Mouse (Mus musculus): ENCODE measurements around the gene Dnajc5. TPM values are rescaled to one million over a fixed set of nuclear protein-coding genes. Genes with fewer than 3 reads are reported as not detected.

The Dnajc5 gene
- polyA plus RNA-seq, 1 experiment from 2014 or later, result 84.4 TPM

DNA sequence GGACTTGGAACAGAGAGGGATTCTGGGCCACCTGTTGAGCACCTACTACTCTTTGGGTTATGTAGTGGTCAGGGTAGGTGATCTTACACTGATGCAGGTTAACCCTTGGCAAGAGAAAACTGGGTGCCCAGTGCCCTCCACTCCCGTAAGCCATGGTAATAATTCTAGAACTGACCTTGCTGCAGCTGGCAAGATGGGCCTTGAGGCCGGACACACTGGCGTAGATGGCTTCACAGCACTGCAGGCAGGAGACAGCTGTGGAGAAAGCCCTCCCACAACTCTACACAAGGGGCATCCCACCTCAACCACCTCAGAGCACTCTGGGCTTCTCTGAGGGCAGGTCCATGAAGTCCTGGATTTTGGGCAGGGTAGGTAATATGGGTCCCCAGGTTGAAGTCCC is 65.8 kb downstream of the Dnajc5 start:
- Histone ChIP-seq H3K4me2 (no peak overlapping the region), H3K27ac (no peak overlapping the region), H3K27me3 (no peaks in the 10 kb centered on the region), H3K4me1 (peaks cover 12% of the 10 kb centered on the region), H3K9me3 (replicated peaks) (no peaks in the 10 kb centered on the region), H3K9ac (no peak overlapping the region), H3K4me3 (replicated peaks) (no peak overlapping the region), H3K36me3 (peaks cover 79% of the 10 kb centered on the region)
- no peak for ATAC-seq (replicated peaks; ENCODE audit: low FRiP score)
- WGBS, result 89% methylated on average over 3 of the region's 3 CpGs

DNA sequence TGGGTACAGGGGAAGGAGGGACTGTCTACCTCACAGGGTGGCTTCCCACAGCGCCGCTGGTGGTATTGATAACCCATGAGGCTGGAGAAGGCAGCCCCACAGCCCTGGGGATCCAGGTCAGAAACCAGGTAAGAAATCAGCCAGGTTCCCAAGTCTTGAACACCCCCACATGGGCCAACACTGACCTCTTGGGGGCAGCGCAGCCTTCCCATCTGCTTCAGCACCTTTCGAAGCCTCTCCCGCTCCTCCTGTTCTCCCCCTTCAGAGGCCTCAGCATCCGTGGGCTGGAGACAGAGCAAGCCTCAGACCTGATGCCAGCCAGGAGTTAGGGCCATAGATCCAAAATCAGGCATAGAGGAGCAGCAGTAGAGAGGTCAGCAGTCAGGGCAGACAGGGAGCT is 67.5 kb downstream of the Dnajc5 start:
- ATAC-seq (replicated peaks; ENCODE audit: low FRiP score), result no peak
- Histone ChIP-seq H3K4me1 (peaks cover 13% of the 10 kb centered on the region), H3K36me3 (peaks cover 77% of the 10 kb centered on the region)

DNA sequence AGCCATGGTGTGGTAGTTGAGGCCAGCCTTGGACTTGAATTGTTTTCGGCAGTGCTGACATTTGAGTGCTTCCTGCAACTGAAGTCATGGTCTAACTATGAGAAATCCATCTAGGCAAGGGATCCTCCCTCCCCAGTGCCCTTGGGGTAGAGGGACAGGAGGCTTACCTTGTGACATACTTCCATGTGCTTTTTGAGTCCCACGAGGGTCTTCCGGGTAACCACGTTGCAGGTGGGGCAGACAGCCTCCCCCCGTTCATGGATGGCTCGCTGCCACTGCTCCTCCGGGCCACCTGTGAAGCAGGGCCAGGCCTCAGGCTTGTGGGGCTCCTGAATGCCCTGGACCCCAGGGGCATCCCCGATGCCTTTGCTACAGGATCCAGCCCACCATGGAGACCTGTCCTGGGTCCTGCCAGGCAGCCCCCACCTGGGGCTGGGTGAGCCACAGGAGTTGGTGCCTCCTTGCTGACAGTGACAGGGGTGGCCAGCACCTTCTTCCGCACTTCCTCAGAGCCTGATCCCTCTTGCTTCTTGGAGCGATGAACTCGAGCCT is 68.0 kb downstream of the Dnajc5 start:
- Histone ChIP-seq H3K4me1 (peaks cover 18% of the 10 kb centered on the region), H3K9me3 (replicated peaks) (no peaks in the 10 kb centered on the region), H3K27me3 (no peaks in the 10 kb centered on the region), H3K9ac (no peak overlapping the region), H3K36me3 (peaks cover 76% of the 10 kb centered on the region), H3K4me3 (replicated peaks) (no peak overlapping the region), H3K27ac (no peak overlapping the region), H3K4me2 (no peak overlapping the region)
- no peak for ATAC-seq (replicated peaks; ENCODE audit: low FRiP score)
- WGBS, result 87% methylated on average over 11 of the region's 11 CpGs

More for the DNA sequence above, 67.5 kb downstream of the Dnajc5 start:
- H3K27ac ChIP-seq, result no peak overlapping the region
- H3K4me2 ChIP-seq, result no peak overlapping the region
- no peaks in the 10 kb centered on the region for H3K27me3 ChIP-seq
- H3K9me3 ChIP-seq (replicated peaks), result no peaks in the 10 kb centered on the region
- no peak overlapping the region for H3K4me3 ChIP-seq (replicated peaks)
- no peak overlapping the region for H3K9ac ChIP-seq
- 79% methylated on average over 6 of the region's 6 CpGs for WGBS

DNA sequence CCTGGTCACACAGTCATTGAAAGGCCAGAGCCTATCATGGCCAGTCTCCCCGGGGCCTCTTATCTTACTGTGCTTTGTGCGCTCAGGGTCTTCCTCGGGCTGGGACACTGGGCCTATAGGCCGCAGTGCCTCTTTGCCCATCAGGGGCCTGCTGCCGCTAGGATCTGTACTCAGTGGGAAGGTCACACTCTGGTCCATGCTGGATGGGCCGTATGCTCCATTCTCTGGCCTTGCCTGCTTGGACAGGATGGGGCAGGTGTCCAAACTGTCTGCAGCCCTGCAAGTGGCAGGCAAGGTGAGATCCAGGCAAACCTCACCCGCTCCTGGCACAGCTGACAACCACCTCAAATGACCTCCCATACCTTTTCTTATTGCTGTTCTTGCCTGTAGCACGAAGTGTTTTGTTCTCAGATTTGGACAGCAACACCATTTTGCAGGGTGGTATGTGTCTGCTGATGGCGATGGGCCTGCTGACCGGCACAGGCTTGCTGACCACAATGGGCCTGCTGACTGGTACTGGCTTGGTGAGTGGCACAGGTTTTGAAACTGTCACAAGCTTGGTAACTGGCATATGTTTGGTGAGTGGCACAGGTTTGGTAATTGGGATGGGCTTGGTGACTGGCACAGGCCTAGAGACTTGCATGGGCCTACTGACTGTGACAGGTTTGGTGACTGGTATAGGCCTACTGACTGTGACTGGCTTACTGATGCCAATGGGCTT is 68.9 kb downstream of the Dnajc5 start:
- Histone ChIP-seq H3K4me1 (peaks cover 19% of the 10 kb centered on the region), H3K4me2 (no peak overlapping the region), H3K9ac (no peak overlapping the region), H3K27ac (no peak overlapping the region), H3K36me3 (peaks cover 67% of the 10 kb centered on the region), H3K27me3 (no peaks in the 10 kb centered on the region), H3K9me3 (replicated peaks) (no peaks in the 10 kb centered on the region), H3K4me3 (replicated peaks) (no peak overlapping the region)
- 90% methylated on average over 10 of the region's 10 CpGs for WGBS
- ATAC-seq (replicated peaks; ENCODE audit: low FRiP score), result no peak

DNA sequence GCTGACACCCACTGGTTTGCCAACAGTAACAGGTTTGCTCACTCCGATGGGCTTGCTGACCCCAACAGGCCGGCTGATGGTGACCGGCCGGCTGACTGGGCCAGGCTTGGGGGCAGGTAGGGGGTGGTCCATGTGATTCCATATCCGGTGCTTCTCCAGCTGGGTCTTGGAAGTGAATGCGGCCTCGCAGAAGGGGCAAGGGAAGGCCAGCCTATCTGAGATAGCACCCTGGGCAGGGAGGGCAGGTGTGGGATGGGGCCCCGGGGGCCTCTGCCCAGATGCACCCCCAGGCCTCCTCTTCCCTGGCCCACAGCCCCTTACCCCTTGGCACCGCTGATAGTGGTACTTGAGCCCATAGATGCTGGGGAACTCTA is 69.4 kb downstream of the Dnajc5 start:
- ATAC-seq (replicated peaks; ENCODE audit: low FRiP score), result no peak
- 95% methylated on average over 9 of the region's 9 CpGs for WGBS
- peaks cover 61% of the 10 kb centered on the region for H3K36me3 ChIP-seq

DNA sequence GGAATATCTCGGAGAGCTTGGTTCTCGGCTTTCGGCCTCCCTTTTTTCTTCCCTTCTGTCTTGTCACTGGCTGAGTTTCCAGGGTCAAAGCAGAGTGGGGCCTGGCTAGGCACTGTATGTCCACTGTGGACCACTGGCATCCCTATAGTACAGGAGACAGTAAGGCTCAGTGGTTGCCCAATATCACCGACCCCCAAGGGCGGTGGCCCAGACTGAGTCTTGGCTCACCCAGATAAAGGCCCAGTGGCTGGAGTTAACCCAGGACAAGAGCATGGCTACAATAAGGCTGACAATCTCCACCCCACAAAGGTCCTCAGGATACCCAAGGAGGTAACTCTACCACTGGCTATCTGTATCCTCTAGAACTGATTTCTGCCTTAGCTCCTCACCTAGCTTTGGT is 70.2 kb downstream of the Dnajc5 start:
- H3K4me2 ChIP-seq, result no peak overlapping the region
- peaks cover 54% of the 10 kb centered on the region for H3K36me3 ChIP-seq
- no peak overlapping the region for H3K4me3 ChIP-seq (replicated peaks)
- no peak overlapping the region for H3K9ac ChIP-seq
- H3K27ac ChIP-seq, result no peak overlapping the region
- H3K4me1 ChIP-seq, result peaks cover 19% of the 10 kb centered on the region
- ATAC-seq (replicated peaks; ENCODE audit: low FRiP score), result no peak
- H3K27me3 ChIP-seq, result no peaks in the 10 kb centered on the region
- WGBS, result 92% methylated on average over 5 of the region's 5 CpGs
- H3K9me3 ChIP-seq (replicated peaks), result no peaks in the 10 kb centered on the region

More for the DNA sequence above, 69.4 kb downstream of the Dnajc5 start:
- no peak overlapping the region for H3K27ac ChIP-seq
- no peaks in the 10 kb centered on the region for H3K9me3 ChIP-seq (replicated peaks)
- no peak overlapping the region for H3K9ac ChIP-seq
- H3K27me3 ChIP-seq, result no peaks in the 10 kb centered on the region
- H3K4me1 ChIP-seq, result peaks cover 19% of the 10 kb centered on the region
- H3K4me3 ChIP-seq (replicated peaks), result no peak overlapping the region
- no peak overlapping the region for H3K4me2 ChIP-seq

DNA sequence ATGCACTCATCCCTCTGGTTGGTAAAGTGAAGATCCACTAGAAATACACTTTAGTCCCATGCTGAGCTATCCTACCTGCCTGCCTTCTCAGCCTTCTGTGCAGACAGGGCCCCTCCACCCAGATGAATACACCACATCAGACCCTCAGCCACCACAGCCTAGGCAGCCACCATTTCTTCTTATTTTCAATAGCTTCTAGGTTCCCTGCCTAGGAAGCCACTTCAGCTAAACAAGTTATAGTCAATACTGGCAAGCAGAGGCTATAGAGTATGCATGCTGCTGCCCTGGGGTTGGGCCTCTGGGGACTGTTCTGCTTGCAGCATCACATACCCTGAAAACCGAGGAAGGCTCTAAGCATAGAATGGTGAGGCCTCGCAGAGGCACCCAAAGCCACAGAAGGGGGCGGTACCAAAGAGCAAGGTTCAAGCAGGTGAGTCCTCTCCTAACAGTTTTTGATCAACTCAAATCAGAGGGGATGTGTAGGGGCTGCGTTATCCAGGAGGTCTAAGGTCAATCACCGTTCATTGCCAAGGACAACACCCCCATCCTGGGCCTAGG is 71.3 kb downstream of the Dnajc5 start, which contains the start of gene Prpf6:
TSS of gene Prpf6 (plus strand) at position 341 of the 558 bp plus-strand sequence.
- no peaks in the 10 kb centered on the region for H3K27me3 ChIP-seq
- H3K9me3 ChIP-seq (replicated peaks), result no peaks in the 10 kb centered on the region
- peak within 1 kb of the TSS; percentile 94 for H3K4me3 ChIP-seq (replicated peaks)
- peaks cover 19% of the 10 kb centered on the region for H3K4me1 ChIP-seq
- H3K27ac ChIP-seq, result peak within 1 kb of the TSS; percentile 88
- WGBS, result 11% methylated on average over 5 of the region's 5 CpGs
- H3K4me2 ChIP-seq, result peak within 1 kb of the TSS; percentile 79
- ATAC-seq (replicated peaks; ENCODE audit: low FRiP score), result no peak; the same call in 1 of the 2 replicates
- peak within 1 kb of the TSS; percentile 96 for H3K9ac ChIP-seq
- peaks cover 49% of the 10 kb centered on the region for H3K36me3 ChIP-seq

DNA sequence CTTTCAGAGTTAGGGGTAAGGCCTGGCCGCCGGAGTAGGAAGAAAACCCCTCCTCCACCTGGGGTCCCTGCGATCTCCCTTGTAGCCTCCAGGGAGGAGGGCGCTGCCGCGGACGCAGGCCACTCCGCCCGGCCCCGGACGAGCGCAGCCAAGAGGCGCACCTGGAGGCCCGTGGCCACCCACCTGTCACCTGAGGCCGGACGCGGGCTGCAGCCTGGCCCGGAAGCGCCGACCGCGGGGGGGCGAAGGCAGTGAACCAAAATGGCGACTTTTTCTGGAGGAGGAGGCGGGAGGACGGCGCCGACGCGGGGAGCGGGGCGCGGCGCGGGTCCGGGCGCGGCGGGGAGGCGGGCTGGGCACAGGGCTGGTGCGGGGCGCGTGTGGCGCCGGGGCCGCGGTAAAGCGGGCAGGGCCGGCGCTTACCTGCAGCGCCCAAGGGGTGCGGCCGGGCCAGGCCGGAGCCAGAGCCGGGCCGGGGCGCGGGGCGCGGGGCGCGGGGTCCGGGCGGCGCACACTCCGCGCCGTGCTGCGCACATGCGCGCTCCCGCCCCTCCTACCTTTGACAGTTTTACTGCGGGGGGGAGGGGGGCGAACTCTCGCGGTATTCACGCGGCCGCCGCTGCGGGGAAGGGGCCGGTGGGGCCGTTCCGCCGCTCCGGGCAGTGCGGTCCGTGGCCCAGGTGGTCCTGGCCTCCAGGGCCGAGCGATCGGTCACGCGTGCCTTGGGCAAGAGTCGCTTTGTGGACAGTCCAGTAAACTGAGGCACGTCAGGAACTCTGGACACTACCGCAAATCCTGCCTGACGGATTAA is 72.2 kb downstream of the Dnajc5 start, which contains the start of gene Zfp512b:
TSS of gene Zfp512b (minus strand) at position 573 of the 811 bp plus-strand sequence.
- H3K9me3 ChIP-seq (replicated peaks), result no peaks in the 10 kb centered on the region
- under 1% methylated on average over 63 of the region's 97 CpGs for WGBS
- peaks cover 41% of the 10 kb centered on the region for H3K36me3 ChIP-seq
- H3K4me1 ChIP-seq, result peaks cover 24% of the 10 kb centered on the region
- peak within 1 kb of the TSS; percentile 94 for H3K4me3 ChIP-seq (replicated peaks)
- ATAC-seq (replicated peaks; ENCODE audit: low FRiP score), result peak; percentile 84
- peak within 1 kb of the TSS; percentile 79 for H3K4me2 ChIP-seq
- peak within 1 kb of the TSS; percentile 88 for H3K27ac ChIP-seq
- H3K27me3 ChIP-seq, result no peaks in the 10 kb centered on the region
- H3K9ac ChIP-seq, result peak within 1 kb of the TSS; percentile 96

DNA sequence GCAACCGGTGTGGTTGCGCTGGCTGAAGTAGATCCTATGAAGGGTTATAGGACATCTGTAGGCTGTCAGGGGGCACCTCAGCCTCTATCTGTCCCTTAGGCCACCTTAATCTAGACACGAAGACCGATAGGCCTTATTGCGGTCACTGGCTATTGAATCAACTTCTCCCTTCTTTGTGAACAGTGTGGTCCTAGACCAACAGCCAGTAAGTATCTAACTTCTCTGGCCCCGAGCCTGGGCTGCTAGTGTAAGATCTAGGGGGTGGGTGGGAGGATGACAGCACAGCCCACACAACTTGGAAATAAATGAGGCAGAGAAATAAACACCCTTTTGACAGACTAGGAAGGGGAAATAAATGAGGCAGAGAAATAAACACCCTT is 72.7 kb downstream of the Dnajc5 start:
- peaks cover 27% of the 10 kb centered on the region for H3K4me1 ChIP-seq
- H3K9me3 ChIP-seq (replicated peaks), result no peaks in the 10 kb centered on the region
- ATAC-seq (replicated peaks; ENCODE audit: low FRiP score), result peak; percentile 51
- 1% methylated on average over 6 of the region's 6 CpGs for WGBS
- peak overlapping the region; percentile 94 for H3K4me3 ChIP-seq (replicated peaks)
- peaks cover 35% of the 10 kb centered on the region for H3K36me3 ChIP-seq
- peak overlapping the region; percentile 88 for H3K27ac ChIP-seq
- peak overlapping the region; percentile 79 for H3K4me2 ChIP-seq
- H3K9ac ChIP-seq, result peak overlapping the region; percentile 96
- H3K27me3 ChIP-seq, result no peaks in the 10 kb centered on the region

DNA sequence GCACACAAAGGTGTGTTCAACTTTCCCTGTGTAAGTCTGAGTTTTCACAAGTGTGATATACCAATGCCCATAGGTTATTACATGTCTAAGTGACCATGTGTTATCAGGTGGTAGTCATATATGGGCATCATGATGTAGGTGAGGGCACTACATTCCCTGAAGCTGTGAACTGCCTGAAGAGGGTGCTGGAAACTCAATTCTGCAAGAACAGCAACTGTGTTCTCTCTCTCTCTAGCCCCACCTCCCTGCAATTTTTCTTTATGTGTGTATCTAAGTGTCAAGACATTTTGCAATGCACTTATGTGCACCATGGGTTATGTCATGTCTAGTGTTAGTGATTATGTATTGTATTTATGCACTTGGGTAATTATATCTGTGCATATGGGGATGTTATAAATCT is 73.7 kb downstream of the Dnajc5 start:
- Histone ChIP-seq H3K4me3 (replicated peaks) (no peak overlapping the region), H3K9me3 (replicated peaks) (no peaks in the 10 kb centered on the region), H3K27ac (no peak overlapping the region), H3K9ac (no peak overlapping the region), H3K4me2 (no peak overlapping the region), H3K36me3 (peaks cover 26% of the 10 kb centered on the region), H3K27me3 (no peaks in the 10 kb centered on the region; the same call in 1 of the 2 replicates), H3K4me1 (peaks cover 36% of the 10 kb centered on the region)
- ATAC-seq (replicated peaks; ENCODE audit: low FRiP score), result no peak

DNA sequence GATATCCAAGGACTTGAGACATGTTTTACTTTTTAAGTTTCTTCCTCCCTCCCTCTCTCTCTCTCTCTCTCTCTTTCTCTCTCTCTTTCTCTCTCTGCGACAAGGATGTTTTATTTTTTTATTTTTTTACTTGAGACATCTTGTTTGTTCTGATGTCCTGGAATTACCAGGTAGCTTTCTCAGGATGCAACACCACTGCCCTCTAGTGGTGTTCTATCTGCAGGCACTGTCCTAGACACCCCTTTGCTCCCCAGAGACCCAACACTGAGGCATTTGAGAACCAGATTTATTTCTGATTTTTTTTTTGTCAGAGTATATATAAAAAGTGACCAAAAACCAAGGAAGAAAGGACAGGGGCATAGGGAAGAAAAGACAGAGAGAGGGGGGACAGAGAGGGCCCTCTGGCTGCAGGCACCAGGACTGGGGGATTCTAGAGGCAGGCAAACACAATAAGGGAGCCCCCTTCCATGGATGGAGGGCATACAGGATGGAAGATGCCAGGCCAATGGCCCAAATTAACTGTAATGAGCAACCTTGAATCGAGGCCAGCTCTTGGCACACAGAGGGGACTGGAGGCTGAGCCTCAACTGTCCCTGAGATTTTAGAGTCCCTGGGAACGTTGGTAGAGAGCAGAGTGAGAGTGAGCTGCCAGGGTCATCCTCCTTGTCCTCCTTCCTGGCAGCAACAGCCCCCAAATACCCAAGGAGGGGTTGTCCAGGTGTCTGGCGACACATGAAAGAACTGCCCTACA is 74.8 kb downstream of the Dnajc5 start:
- 62% methylated on average over 4 of the region's 4 CpGs for WGBS
- peaks cover 46% of the 10 kb centered on the region for H3K4me1 ChIP-seq
- no peak overlapping the region for H3K4me2 ChIP-seq
- H3K27ac ChIP-seq, result no peak overlapping the region
- no peak for ATAC-seq (replicated peaks; ENCODE audit: low FRiP score)
- no peaks in the 10 kb centered on the region; the same call in 1 of the 2 replicates for H3K27me3 ChIP-seq
- peaks cover 14% of the 10 kb centered on the region for H3K36me3 ChIP-seq
- no peak overlapping the region for H3K4me3 ChIP-seq (replicated peaks)
- no peaks in the 10 kb centered on the region for H3K9me3 ChIP-seq (replicated peaks)
- no peak overlapping the region for H3K9ac ChIP-seq

Data from kidney, embryonic 15.5 days (tissue).